Mouse (Mus musculus) liver, adult 2 months (tissue): ENCODE results near the gene Wdr82.

Experiments
- CTCF ChIP-seq: fragments of 200-500 bp; IDR thresholded peaks from 2 replicates; pipeline ENCODE4 v1.5.1; 2011; ENCODE audit warnings: low read depth, low read length, control low read depth
- POLR2A ChIP-seq: fragments of 200-500 bp; IDR thresholded peaks from 2 replicates; pipeline ENCODE4 v1.6.1; 2011; ENCODE audit warnings: low read length, control low read depth; ENCODE audit not compliant: insufficient read depth; ENCODE audit errors: extremely low read depth

DNA sequence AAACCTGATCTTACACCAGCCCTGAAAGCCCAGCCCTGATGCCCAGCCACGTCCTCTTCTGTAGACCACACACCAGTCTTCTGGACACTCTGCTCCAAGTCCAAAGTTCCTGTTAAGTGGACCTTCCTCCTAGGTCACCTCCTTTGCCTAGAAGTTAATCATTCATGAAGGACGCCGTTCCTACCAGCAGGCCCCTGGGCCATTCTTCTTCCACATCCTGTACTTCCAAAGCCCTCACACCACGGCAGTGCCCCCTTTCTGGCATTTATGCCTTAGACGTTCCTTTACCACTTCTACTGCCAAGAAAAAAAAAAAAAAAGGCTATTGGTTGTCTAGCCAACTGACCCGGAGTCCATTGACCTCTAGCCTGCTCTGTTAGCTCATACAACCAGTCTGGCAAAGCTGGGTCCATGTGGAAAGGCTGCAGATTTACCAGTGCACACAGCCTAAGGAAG, 12.7 kb upstream of the Wdr82 start, which contains the start of gene Glyctk:
- TF ChIP-seq CTCF: no peak
- TF ChIP-seq POLR2A: peak; percentile 86
